Mouse (Mus musculus): ENCODE measurements around the gene Lrrn3. TPM values are rescaled to one million over a fixed set of nuclear protein-coding genes. Genes with fewer than 3 reads are reported as not detected.

Gene Lrrn3
- 8.9 and 16.7 TPM in 2 replicates for polyA plus RNA-seq (2016; fragmentation: Nextera tagmentation; extraction: Ambion mirVana)

- Histone ChIP-seq H3K9me3 (replicated peaks) (no peaks in the 10 kb centered on the region), H3K4me3 (peak within 1 kb of the TSS; percentile 56), H3K4me1 (peaks cover 38% of the 10 kb centered on the region), H3K27me3 (ENCODE audit: low read depth, poor library complexity, severe bottlenecking) (no peaks in the 10 kb centered on the region), H3K27ac (replicated peaks) (peak within 1 kb of the TSS; percentile 84), H3K36me3 (no peaks in the 10 kb centered on the region)
- 93% methylated on average over 1 of the region's 1 CpGs for WGBS
- no peak for DNase-seq (ENCODE audit: low spot score)
Measured at GRCm38 (mm10) chr12:41486331-41486730, at the start of gene Lrrn3. Lrrn3 (minus strand) TSS chr12:41486431.

DNA sequence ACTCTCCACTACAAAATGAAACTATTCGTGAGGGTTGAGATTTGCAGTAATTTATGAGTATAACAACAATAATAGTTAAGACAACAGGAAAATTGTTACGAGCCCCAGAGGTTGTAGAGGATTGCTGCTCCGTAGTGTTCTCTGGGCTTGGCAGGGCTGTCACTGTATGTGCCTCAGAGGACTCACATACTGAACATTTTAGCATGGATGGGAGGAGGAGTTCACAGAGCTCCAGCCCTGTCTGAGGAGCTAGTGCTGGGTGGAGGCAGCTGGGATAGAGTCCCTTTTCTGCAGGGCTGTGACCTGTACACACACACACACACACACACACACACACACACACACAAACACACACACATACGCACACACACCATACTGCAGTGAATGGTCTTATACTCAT, 42.2 kb upstream of the Lrrn3 start:
- Histone ChIP-seq H3K4me1 (peaks cover 25% of the 10 kb centered on the region), H3K4me3 (no peak overlapping the region), H3K27me3 (ENCODE audit: low read depth, poor library complexity, severe bottlenecking) (no peaks in the 10 kb centered on the region), H3K9me3 (replicated peaks) (no peaks in the 10 kb centered on the region), H3K27ac (replicated peaks) (peak overlapping the region; percentile 52; the same call in 1 of the 2 replicates), H3K36me3 (no peaks in the 10 kb centered on the region)
- 80% methylated on average over 4 of the region's 4 CpGs for WGBS
- no peak for DNase-seq (ENCODE audit: low spot score)

- H3K27ac ChIP-seq (replicated peaks) = peak overlapping the region; percentile 38; the same call in 1 of the 2 replicates
- WGBS = 45% methylated on average over 2 of the region's 2 CpGs
- no peak for DNase-seq (ENCODE audit: low spot score)
Measured at GRCm38 (mm10) chr12:41526688-41527087, 40.5 kb upstream of the Lrrn3 start.

GRCm38 (mm10) chr12:41521671-41522070, 35.4 kb upstream of the Lrrn3 start:
- DNase-seq (ENCODE audit: low spot score) = no peak
- no peaks in the 10 kb centered on the region for H3K36me3 ChIP-seq
- WGBS = 89% methylated on average over 2 of the region's 2 CpGs
- 0 out of 2 replicates have a peak, but pooled peaks cover 2% of the 10 kb centered on the region for H3K9me3 ChIP-seq (replicated peaks)
- H3K4me1 ChIP-seq = peaks cover 6% of the 10 kb centered on the region
- H3K27me3 ChIP-seq (ENCODE audit: low read depth, poor library complexity, severe bottlenecking) = no peaks in the 10 kb centered on the region
- no peak overlapping the region for H3K4me3 ChIP-seq
- no peak overlapping the region for H3K27ac ChIP-seq (replicated peaks)

More at GRCm38 (mm10) chr12:41526688-41527087, 40.5 kb upstream of the Lrrn3 start:
- Histone ChIP-seq H3K27me3 (ENCODE audit: low read depth, poor library complexity, severe bottlenecking) (no peaks in the 10 kb centered on the region), H3K4me3 (no peak overlapping the region), H3K36me3 (no peaks in the 10 kb centered on the region), H3K4me1 (peaks cover 25% of the 10 kb centered on the region), H3K9me3 (replicated peaks) (no peaks in the 10 kb centered on the region)

- no peak for DNase-seq (ENCODE audit: low spot score)
- H3K27ac ChIP-seq (replicated peaks) = no peak overlapping the region
- H3K36me3 ChIP-seq = no peaks in the 10 kb centered on the region
- H3K9me3 ChIP-seq (replicated peaks) = 0 out of 2 replicates have a peak, but pooled peaks cover 2% of the 10 kb centered on the region
- 80% methylated on average over 2 of the region's 2 CpGs for WGBS
- no peaks in the 10 kb centered on the region for H3K4me1 ChIP-seq
- H3K4me3 ChIP-seq = no peak overlapping the region
- H3K27me3 ChIP-seq (ENCODE audit: low read depth, poor library complexity, severe bottlenecking) = no peaks in the 10 kb centered on the region
Measured at GRCm38 (mm10) chr12:41520326-41520725, 34.1 kb upstream of the Lrrn3 start.

- Histone ChIP-seq H3K9me3 (replicated peaks) (0 out of 2 replicates have a peak, but pooled peaks cover 2% of the 10 kb centered on the region), H3K27ac (replicated peaks) (no peak overlapping the region; the same call in 1 of the 2 replicates), H3K4me1 (no peaks in the 10 kb centered on the region), H3K36me3 (no peaks in the 10 kb centered on the region), H3K27me3 (ENCODE audit: low read depth, poor library complexity, severe bottlenecking) (no peaks in the 10 kb centered on the region), H3K4me3 (no peak overlapping the region)
- 59% methylated on average over 5 of the region's 5 CpGs for WGBS
- no peak for DNase-seq (ENCODE audit: low spot score)
Measured at GRCm38 (mm10) chr12:41518897-41519296, 32.7 kb upstream of the Lrrn3 start.

- Histone ChIP-seq H3K27ac (replicated peaks) (no peak overlapping the region), H3K4me3 (no peak overlapping the region), H3K9me3 (replicated peaks) (no peaks in the 10 kb centered on the region), H3K36me3 (no peaks in the 10 kb centered on the region), H3K4me1 (no peaks in the 10 kb centered on the region), H3K27me3 (ENCODE audit: low read depth, poor library complexity, severe bottlenecking) (no peaks in the 10 kb centered on the region)
- WGBS = 95% methylated on average over 3 of the region's 3 CpGs
- no peak for DNase-seq (ENCODE audit: low spot score)
Measured at GRCm38 (mm10) chr12:41510588-41510987, 24.4 kb upstream of the Lrrn3 start.

DNA sequence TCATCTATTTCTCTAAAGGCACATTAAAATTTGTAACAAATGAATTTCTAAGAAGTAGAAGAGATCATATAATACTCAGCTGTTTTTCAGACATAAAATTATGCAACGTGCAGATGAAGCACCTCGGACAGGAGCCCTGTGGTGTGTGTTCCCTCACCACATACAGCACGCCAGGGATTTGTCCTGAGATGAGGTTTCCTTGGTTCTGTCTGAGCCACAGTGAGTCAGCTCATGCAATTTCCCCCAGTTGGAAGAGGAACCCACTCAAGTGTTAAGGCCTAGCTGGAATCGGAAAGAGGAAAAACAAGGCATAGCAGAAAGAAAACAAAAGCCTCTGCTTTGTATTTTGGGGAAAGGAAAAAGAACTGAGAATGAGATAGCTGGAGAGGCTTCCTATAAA, 22.4 kb upstream of the Lrrn3 start:
- Histone ChIP-seq H3K4me3 (no peak overlapping the region), H3K9me3 (replicated peaks) (no peaks in the 10 kb centered on the region), H3K27ac (replicated peaks) (no peak overlapping the region), H3K4me1 (no peaks in the 10 kb centered on the region), H3K36me3 (no peaks in the 10 kb centered on the region), H3K27me3 (ENCODE audit: low read depth, poor library complexity, severe bottlenecking) (no peaks in the 10 kb centered on the region)
- no peak for DNase-seq (ENCODE audit: low spot score)
- WGBS = 84% methylated on average over 4 of the region's 4 CpGs

GRCm38 (mm10) chr12:41500049-41500820, 14.0 kb upstream of the Lrrn3 start:
- Histone ChIP-seq H3K4me3 (no peak overlapping the region), H3K9me3 (replicated peaks) (no peaks in the 10 kb centered on the region), H3K36me3 (no peaks in the 10 kb centered on the region), H3K27me3 (ENCODE audit: low read depth, poor library complexity, severe bottlenecking) (no peaks in the 10 kb centered on the region), H3K27ac (replicated peaks) (no peak overlapping the region), H3K4me1 (no peaks in the 10 kb centered on the region)
- no peak for DNase-seq (ENCODE audit: low spot score)
- WGBS = 82% methylated on average over 9 of the region's 9 CpGs

GRCm38 (mm10) chr12:41494620-41495019, 8.4 kb upstream of the Lrrn3 start:
- WGBS = 37% methylated on average over 10 of the region's 10 CpGs
- Histone ChIP-seq H3K27ac (replicated peaks) (no peak overlapping the region), H3K36me3 (no peaks in the 10 kb centered on the region), H3K4me1 (peaks cover 6% of the 10 kb centered on the region; the same call in 1 of the 2 replicates), H3K27me3 (ENCODE audit: low read depth, poor library complexity, severe bottlenecking) (no peaks in the 10 kb centered on the region), H3K4me3 (no peak overlapping the region), H3K9me3 (replicated peaks) (no peaks in the 10 kb centered on the region)
- peak; percentile 37 for DNase-seq (ENCODE audit: low spot score)

DNA sequence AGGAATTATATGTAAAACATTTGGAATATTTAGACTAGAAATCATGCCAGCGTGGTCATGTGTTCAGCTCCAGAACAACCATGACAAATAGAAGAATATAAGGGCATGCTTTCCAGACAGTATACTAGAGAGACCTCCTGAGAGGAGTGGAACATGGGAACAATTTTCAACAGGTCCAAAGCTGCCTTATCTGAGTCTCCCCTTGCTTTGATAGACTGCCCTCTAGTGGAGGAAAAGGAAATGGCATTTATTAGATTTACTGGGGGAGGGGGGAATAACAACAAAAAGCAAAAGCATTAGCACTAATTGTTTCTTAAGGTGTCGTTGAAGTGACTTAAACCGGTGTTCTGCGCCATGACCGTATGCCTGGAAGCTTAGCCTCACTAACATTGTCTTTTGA, 774 bp upstream of the Lrrn3 start:
- H3K4me3 ChIP-seq = no peak overlapping the region
- no peaks in the 10 kb centered on the region for H3K9me3 ChIP-seq (replicated peaks)
- WGBS = 34% methylated on average over 5 of the region's 5 CpGs
- no peaks in the 10 kb centered on the region for H3K27me3 ChIP-seq (ENCODE audit: low read depth, poor library complexity, severe bottlenecking)
- DNase-seq (ENCODE audit: low spot score) = no peak
- no peak overlapping the region for H3K27ac ChIP-seq (replicated peaks)
- peaks cover 38% of the 10 kb centered on the region for H3K4me1 ChIP-seq
- no peaks in the 10 kb centered on the region for H3K36me3 ChIP-seq

- H3K27me3 ChIP-seq (ENCODE audit: low read depth, poor library complexity, severe bottlenecking) = no peaks in the 10 kb centered on the region
- WGBS = 28% methylated on average over 12 of the region's 12 CpGs
- no peaks in the 10 kb centered on the region for H3K9me3 ChIP-seq (replicated peaks)
- no peaks in the 10 kb centered on the region for H3K36me3 ChIP-seq
- peak; percentile 51 for DNase-seq (ENCODE audit: low spot score)
- H3K4me3 ChIP-seq = peak overlapping the region; percentile 56
- H3K27ac ChIP-seq (replicated peaks) = peak overlapping the region; percentile 84
- peaks cover 38% of the 10 kb centered on the region for H3K4me1 ChIP-seq
Measured at GRCm38 (mm10) chr12:41485512-41486215, 567 bp downstream of the Lrrn3 start.
